Mouse (Mus musculus): ENCODE data around the gene Stx2.

GRCm38 (mm10) chr5:129015020-129015419 is 6.6 kb upstream of the Stx2 start:
- TF ChIP-seq CTCF (conservative IDR thresholded peaks at IDR 0.05; ENCODE audit: low read length) (no peak), POU5F1 (IDR thresholded peaks at IDR 0.05; ENCODE audit: borderline replicate concordance, low read length) (no peak), NANOG (IDR thresholded peaks at IDR 0.05; ENCODE audit: borderline replicate concordance, low read length) (no peak)
